Mouse (Mus musculus): ENCODE measurements around the gene Slc39a11.

DNA sequence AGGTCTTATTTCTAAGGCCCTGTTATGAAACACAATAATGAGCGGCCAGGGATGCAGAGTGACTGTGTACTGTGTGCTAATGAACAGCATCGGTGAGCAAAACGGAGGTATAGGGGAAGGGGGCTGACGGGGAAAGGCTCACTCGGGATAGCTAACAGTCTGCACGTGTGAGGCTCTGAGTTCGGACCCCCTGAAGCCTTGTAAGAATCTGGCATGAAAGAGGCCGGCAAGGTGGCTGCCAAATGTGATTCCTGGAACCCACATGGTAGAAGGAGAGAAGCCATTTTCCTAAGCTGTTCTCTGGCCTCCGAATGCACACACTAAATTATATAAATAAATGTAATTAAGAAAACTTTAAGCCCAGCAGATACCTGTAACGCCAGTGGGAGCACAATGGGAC, 276.0 kb downstream of the Slc39a11 start:
- no peak for TF ChIP-seq GATA1 (IDR thresholded peaks at IDR 0.05; ENCODE audit: low read length)
- TF ChIP-seq TAL1 (IDR thresholded peaks at IDR 0.05; ENCODE audit: low read length), result no peak
